Mouse (Mus musculus) left cerebral cortex, adult 9 months (tissue): ENCODE measurements around the gene Alkbh1.

ENCODE experiments used
- DNase-seq, 2 experiments: peaks; one replicate each; pipeline ENCODE4 v3.0.0; 2022; ENCODE audit warnings: low spot score in 2 of 2

Gene Alkbh1

GRCm38 (mm10) chr12:87387171-87388121 lies 56.4 kb downstream of the Alkbh1 start:
- DNase-seq: peak in 1 of 2 experiments; percentile 21

- no peak for DNase-seq
These were observed 58.8 kb downstream of the Alkbh1 start for GRCm38 (mm10) chr12:87385051-87385450.

GRCm38 (mm10) chr12:87381380-87381682 lies 62.5 kb downstream of the Alkbh1 start:
- DNase-seq: no peak

- no peak for DNase-seq
These were observed 63.0 kb downstream of the Alkbh1 start for GRCm38 (mm10) chr12:87380586-87381379.

- DNase-seq: no peak
These were observed 64.3 kb downstream of the Alkbh1 start for GRCm38 (mm10) chr12:87379496-87379895.
